Mouse (Mus musculus) urinary bladder, postnatal 10 days (tissue): Measurements from ENCODE around the gene Atp6v0c.

ENCODE experiments used
- DNase-seq: peaks from one replicate; pipeline ENCODE4 v3.0.0; 2022; ENCODE audit warnings: low spot score

Gene Atp6v0c

DNA sequence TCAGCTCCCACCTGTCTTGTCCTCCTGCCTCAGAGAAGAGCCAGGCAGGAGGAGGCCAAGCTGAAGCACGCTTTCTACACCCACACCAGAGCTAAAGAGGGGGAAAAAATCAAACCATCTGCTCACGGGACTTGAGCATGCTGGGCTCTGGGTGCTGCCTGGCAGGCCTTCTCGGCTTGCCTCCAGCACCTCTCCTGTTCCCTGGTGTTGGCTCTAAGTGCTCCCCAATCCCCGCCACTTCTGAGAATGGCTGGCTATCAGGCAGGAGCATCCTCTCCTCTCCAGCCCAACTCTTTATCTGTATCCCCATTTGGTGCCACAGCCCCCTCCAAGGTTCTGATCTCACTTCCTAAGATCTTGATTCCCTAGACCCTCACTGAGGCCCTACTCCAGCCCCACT lies 29.8 kb upstream of the Atp6v0c start:
- no peak for DNase-seq

DNA sequence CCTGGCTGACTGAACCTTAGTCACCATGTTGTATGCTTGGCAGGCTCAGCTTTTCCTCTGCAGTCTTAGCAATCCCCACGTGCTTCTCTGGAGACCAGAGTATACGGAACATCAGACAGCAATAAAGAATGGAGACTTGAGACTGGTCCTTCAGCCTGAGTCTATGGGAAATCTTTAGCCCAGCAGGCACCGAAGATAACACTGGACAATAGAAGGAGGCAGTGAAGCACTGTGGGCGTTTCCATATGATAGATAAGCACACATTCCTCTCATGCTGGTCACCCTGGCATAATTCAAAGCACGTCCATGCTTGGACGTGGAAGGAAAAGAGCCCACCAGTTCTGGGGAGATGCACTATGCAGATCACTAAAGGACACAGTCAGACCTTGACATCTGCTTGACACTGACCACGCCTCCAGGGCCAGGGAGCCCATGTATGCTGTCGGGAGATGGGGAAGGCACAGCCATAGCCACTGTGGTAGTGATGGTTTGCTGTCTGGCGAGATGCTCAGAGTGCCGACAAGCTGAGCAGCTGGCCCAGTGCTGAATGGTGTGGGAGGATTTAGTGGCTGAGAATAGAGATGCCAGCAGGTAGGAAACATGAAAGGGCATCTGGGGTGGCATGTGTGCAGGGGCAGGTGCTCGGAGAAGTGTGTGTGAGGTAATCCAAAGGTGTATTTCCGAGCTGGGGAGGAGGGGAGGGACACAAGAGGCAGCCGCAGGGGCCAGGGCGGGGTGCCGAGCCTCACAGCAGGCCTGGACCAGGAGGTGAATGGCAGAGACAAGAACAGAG lies 27.7 kb upstream of the Atp6v0c start:
- no peak for DNase-seq

DNA sequence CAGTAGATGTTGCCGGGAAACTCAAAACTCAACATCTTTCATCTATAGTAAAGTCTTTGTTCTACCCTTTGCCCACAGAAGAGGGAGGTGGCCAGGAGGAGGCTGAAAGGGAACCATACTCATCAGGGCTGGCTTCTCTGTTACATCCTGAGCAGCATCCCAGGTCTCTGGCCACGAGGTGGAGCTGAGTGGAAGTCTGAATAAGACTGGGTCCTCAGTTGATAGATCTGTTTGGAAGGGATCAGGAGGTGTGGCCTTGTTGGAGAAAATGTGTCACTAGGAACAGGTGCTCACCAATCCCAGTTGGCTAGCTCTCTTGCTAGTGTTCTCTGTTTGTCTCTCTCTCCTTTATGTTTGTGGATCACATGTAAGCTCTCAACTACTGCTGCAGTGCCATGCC lies 25.8 kb upstream of the Atp6v0c start:
- no peak for DNase-seq

DNA sequence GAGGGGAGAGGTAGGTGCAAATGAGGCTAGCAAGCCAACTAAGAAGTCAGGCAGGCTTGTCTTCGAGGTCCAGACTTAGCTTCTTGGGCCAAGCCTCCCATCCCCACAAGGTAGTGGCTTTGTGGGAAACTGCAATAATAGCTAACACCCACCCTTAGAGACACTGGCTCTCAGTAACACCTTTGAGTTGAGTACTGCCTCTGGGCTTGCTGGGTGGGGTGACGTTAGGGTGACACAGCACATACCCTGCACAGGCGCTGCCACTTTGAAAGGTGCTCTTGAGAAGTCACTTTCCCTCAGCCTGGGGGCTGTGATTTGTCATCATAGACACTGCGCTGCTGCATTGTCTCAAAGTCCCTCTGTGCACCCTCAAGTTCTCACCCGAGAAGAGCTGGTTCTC lies 24.3 kb upstream of the Atp6v0c start:
- DNase-seq = no peak

DNA sequence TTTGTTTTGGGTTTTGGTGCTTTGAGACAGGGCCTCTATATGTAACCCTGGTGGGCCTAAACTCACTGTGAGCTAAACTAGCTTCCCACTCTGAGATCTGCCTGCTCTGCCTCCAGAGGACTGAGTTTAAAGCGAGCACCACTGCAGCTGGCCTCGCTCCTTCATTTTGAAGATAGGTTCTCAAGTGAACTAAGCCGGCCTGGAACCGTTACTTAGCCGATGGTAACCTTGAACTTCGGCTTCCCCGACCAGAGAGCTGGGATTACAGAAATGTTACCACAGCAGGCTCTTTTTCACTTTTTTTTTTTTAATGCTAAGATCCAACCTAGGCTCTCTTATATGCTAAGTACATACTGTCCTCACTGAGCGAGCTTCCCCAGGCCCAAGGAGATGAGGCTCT lies 23.8 kb upstream of the Atp6v0c start:
- no peak for DNase-seq

DNA sequence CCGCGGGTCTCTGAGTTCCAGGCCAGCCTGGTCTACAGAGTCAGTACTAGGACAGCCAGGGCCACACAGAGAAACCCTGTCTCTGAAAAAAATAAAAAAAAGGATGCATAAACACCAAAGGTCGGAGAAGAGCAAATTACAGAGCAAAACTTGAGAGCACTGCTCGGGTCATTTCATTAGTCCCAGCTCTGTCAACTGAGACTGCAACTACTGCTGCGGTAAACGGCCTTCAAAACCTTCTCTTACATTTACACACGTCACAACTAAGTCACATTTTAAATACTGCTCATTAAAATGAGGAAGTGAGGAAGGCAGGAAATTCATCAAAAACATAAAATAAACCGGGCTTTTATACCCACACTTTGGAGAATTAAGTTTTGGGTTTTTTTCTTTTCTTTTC lies 23.3 kb upstream of the Atp6v0c start:
- no peak for DNase-seq

DNA sequence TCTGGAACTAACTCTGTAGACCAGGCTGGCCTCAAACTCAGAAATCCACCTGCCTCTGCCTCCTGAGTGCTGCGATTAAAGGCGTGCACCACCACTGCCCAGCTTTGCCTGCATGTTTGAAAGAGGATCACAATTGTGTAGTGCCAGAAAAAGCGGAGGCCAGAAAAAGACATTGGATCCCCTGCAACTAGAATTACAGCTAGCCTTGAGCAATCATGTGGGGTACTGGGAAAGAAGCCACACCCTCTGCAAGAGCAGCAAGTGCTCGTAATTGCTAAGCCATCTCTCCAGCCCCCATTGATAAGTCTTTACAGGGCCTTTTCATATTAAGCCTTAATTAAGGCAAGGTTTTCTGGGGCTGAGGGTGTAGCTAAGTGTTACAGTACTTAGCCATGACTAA lies 22.0 kb upstream of the Atp6v0c start:
- DNase-seq = no peak

DNA sequence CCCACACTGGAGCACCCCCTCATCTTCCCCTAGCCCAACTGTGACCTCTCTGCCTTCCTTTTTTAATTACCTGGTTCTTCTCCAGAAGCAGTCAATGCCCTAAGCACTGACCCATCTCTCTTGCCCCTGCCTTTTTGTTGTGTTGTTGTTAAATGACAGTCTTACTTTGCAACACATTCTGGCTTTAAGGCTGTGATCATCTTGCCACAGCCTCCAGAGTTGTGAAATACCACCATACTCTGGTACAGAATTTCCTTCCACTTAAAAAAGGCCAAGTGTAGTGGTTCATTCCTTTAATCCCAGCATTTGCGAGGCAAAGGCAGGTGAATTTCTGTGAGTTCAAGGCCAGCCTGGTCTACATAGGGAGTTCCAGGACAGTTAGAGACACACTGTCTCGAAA lies 21.4 kb upstream of the Atp6v0c start:
- DNase-seq = no peak

DNA sequence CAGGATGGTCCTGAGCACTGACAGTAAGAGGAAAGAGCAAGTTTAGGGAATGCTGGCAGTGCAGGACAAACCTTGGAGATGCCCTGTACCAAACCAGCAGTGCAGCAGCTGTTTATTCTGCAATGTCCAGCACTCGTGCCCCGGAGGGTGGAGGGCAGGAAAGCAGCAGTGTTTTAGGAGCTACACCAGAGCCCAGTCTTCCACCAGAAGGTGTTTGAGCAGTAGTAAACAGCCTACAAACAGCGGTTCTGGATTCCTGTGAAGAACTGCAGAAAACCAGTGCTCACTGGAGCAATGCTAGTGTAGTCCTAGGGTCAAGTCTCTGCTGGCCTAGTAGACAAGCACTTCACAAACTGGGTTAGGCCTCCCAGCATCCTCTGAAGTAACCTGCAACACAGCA lies 4.8 kb upstream of the Atp6v0c start:
- no peak for DNase-seq

DNA sequence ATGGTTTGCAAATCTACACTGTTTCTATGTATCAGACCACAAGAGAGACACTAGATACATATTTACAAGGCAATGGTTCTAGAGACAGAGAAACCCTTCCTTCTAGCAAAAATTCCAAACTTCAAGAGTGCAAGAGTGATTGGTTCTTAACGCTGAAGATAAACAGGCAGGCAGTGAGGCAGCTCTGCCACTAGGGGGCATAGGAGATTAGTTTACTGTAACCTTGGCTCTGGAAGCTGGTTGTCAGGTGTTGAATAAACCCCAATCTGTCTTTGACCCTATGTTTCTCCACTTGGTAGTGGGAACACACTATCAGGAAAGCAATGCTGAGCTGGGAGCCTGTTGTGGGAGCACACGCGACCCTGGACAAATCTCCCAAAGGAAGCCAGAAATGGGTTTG lies 3.9 kb upstream of the Atp6v0c start:
- DNase-seq = no peak

DNA sequence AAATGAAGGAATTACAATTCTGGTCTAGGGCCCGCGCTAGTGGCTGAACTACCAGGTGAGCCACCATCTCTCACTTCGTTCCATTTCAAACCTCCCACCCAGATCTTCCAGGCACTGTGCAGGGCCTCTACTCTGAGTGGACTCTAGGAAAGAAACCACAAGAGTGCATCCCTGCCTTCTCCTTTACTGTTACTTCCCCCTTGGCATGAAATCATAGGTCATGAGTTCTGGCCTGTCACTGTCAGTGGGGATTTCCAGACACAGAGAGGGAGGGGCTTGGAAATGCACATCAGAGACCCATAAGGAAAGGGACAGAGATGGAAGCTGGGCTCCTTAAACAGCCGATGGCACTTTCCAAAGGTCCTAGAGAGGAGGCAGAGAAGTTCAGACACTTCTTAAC lies 2.2 kb upstream of the Atp6v0c start:
- no peak for DNase-seq

DNA sequence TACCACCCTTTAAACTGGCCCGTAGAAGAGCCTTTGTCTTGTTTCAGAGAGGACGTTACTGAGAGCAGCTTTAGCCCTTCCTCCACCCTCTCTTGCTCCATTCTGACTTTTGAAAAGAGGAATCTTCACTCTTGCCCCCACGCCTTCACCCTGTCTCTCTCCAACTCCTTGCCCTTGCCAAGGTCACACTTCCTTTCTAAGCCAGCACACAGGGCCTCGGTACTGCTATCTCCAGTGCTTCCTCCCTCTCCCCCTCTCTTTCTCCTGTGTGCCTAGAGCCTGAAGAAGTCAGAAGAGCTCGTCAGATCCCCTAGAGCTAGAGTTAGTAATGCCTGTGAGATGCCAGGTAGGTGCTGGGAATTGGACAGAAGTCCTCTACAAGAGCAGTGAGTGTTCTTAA lies 1.2 kb upstream of the Atp6v0c start:
- DNase-seq = no peak

DNA sequence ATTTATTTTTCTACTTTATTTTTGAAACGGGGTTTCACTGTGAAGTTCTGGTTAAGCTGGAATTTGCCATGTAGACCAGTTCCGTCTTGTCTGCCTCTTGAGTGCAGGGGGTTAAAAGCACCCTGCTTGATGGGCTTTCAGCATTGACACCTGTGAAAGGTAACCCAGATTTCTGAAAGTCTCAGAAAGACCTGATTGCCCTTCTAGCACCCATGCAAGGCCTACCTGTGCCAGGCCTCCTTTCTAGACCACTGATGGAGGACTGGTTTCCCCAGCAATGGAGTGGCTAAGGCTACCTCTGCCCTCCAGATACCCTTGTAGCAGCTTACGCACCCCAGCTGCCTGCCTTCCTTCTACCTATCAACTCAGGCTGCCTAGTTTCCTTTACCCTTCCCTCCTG lies 623 bp upstream of the Atp6v0c start:
- no peak for DNase-seq

DNA sequence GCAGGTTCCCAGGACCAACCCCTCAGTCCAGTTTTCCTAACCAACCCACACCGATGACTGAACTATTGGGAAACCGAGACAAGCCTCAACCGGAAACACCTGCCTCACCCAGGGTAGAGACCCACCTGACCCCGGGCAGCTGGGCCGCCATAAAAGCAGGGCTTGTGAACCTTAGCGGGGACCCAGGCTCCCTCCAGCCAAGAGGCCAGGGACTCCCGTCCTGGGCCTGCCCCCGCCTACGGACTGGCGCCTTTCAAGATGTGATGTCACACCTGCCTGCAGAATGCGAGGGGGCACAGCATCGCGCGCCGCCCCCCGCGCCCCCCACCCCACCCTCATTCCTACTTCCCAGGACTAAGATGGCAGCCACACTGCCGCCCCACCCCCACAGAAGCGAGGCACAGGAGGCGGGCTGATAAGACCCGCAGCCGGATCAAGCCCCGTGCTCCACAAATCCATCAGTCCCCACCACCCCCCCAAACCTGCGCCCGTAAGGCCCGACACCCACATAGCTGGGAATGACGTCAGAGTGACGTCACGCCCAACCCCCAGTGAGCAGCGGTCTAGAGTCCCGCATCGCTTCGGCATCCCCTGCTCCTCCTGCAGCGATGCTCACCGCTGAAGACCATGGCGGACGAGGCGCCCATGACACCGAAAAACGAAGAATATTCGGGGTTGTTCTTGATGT lies 768 bp downstream of the Atp6v0c start:
- DNase-seq = no peak

DNA sequence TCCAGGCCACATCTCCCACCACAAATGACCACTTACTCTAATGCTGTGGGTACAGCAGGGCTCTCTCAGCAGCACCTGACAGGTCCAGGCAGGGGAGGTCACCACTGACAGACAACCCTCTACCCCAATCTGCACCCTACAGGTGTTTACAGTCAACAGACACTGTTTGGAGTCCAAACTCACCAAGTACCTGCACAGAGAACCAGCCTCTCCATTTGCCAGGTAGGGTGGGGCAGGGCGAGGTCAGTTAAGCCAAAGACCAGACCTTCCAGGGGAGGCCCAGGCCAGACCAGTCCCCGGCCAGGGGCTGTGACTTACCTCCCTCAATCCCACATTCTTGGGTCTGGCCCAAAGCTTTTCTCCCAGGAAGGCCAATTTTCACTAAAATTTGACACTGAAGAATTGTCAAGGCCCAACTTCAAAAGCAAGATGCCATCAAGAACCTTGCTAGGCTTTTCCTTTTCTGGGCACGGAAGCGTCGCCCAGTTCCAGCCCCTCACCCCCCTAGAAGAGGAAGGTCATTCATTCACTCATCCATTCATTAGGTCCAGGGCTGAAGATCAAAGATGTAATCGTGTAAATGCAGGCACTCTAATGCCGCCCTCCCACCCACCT lies 1.5 kb downstream of the Atp6v0c start:
- DNase-seq = no peak

DNA sequence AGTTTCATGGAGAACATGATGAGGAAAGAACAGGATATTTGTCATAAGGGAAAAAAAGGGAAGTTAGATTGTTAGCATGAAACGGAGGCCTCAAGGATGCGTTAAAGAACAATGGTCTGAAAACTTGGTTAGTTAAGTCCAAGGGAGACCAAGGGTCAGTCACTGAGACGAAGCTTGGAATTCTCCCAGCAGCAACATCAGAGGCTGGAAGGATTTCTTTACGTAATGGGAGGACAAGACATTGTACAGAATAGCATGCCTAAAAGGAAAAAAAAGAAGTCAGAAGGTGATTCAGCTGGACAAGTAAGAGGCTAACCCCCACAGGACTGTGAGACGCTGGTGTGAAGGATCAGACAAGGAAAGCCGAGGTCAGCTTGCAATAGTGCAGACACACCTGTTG lies 2.4 kb downstream of the Atp6v0c start:
- DNase-seq = no peak

DNA sequence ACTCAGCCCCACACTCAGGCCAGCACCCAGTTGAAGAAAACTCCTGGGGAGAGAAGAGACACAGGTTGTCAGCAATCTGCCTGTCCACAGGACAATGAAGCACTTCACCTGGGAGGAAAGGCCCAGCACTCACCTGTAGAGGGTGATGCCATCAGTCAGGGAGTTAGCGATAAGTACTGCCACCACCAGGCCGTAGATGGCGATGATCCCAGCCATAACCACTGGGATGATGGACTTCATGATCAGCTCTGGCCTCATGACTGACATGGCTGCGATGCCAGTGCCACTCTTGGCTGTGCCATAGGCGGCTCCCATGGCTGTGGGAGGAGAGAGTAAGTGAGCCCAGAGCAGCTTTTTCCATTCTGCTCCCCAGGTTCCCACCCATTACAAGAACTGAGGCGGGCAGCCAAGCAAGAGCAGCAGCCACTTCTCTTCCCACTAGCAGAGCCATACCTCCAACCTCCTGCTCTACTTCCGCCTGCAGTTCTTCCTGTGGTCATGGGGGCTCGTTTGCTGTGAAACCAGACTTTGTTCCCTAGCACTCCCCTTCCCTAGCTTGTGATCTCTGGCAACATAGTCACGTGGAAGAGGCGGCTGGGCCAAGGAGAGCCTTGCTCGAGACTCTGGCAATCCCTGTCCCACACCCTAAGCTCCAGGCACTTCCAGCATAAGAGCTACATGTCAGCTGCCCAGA lies 4.8 kb downstream of the Atp6v0c start:
- no peak for DNase-seq

DNA sequence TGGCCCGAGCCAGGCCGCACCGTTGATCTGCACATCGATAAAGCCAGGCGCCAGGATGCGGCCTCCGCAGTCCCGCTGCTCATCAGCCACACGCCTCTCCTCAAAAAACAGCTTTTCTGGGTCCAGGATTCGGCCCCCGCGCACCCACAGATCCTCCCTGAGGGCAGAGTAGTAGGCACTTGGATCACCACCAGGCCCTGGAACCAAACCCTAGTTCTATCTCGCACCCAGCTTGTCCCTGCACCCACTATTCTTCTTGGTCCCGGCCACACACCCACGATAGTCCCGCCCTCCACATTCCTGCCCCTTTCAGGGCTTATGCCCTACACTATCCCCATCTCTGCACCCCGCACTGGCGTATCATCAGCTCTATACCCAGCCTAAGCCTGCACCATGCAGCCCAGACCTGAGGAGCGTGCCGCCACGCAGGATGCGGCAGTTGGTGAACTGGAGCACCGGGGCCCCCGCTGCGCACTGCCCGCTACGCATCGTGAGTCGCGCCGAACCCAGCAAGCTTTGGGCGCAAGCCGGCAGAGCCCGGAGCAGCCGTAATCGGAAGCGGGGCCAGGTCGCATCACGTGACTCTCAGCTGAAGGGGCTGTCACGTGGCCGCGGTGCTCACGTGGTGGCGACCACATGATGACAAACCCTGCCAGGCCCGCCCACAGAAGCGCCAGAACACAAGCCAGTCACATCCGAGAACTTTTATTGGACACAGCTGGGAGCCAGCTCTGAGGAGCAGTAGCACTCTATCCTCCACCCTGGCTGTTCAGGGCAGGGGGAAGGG lies 6.1 kb downstream of the Atp6v0c start, which contains the start of gene Amdhd2:
Amdhd2 (minus strand) TSS at position 591 of the 787 bp plus-strand sequence.
- DNase-seq = peak; percentile 94

DNA sequence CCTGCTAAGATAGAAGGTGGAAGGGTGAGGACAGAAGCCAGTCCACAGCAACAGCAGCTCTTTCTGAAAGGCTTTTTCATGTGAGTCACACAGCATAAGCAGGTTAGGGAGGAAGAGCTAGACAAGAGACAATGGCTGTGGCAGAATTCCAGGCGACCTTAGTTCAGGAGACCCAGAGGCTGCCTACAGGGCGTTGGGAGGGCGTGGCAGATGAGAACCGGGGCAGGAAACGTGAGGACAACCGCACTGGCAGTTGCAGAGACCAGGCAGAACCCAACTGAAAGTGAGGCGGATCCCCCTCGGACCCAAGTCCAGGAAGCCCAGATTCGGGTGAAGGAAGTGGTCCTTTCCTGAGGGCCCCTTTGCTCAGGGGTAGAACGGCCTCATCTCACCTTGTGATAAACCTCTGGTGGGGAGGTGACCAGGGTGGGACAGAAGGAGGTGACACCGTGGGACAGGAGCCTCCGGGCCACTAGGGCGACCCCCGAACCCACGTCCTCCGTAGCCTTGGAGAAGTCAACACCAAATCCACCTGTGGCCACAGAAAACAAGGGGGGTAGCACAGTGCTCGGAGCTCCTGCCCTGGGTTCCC lies 6.8 kb downstream of the Atp6v0c start:
- DNase-seq = no peak

DNA sequence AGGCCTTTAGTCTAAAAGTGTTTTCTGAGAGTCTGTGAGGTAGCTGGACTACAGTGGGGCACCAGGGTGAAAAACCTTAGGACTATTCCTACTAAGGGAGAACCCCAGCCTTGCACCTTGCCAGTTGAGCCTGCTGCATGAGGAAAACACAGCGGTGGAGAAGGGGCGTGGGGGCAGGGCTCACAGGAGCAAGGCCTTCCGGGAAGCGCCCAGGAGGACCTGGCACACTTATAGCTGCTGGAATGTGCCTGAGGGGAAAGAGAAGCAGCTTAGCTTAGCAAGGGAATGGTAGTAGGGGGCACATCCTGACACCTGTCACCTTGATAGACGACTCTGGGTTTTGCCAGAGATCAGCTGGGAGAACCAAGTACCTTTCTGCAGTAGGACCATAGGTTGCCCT lies 8.0 kb downstream of the Atp6v0c start:
- DNase-seq = no peak

DNA sequence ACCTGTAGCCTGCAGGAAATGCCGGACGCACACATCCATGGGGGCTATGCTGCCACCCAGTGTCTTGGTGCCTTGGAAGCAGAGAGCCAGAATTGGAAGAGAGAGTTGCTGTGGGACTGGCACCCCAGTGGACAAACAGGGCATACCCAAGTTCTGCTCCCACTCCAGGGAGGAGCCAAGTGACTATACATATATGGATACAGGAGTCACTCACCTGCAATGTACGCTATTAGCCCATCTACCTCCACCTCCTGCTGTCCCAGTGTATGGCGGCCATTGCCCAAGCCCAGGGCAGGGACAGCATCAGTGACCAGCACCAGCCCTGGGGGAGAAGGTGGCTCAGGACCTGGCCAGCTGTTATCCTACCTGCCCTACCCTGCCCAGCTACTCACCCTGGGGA lies 12.0 kb downstream of the Atp6v0c start:
- no peak for DNase-seq

DNA sequence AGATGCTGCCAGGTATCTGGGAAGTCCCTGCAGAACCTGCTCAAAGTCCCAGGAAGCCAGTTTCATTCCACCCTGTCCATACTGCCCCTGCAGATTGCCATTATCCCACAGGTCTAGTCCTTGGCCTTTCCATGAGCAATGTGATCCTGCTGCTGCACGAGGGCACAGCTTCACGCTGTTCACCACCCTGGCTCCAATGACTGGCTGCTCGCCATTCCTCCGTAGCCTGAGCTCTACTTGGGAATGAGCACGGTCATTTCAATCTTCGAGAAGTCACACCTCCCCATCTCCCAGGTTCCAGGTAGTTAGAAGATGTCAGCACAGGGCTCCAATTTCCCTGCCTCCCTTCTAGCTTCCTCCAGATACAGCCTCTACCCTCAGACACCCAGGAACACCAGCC lies 12.4 kb downstream of the Atp6v0c start:
- DNase-seq = no peak
